Mouse (Mus musculus) retina, postnatal 1 day (tissue): Measurements from ENCODE around the gene Ccser1.

Experiments
- DNase-seq: peaks from one replicate; pipeline ENCODE4 v3.0.0-alpha.2; 2012

The Ccser1 gene

GRCm38 (mm10) chr6:61471371-61472152 lies 291.4 kb downstream of the Ccser1 start:
- DNase-seq, result peak; percentile 73

DNA sequence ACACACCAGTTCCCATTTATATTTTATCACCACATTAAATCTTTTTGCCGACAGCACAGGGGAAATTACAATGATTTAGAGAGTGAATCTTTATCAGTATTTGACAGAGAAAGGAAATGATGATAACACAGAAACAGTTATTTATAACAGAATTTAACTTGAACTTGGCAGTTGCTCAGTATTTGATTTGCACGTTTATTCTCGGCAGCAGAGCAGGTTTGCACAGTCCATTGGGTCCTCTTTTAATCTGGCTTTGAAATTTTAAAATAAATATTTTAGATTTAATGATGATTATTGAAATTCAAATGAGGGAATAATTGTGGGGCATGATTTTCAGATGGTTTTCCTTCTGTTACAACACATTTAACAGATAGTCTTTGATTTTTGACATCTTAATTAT lies 305.2 kb downstream of the Ccser1 start:
- DNase-seq, result no peak

GRCm38 (mm10) chr6:61491979-61492821 lies 312.1 kb downstream of the Ccser1 start:
- no peak for DNase-seq

- DNase-seq, result no peak
Observed at GRCm38 (mm10) chr6:61493386-61493785, 313.3 kb downstream of the Ccser1 start.

- DNase-seq, result no peak
Observed at GRCm38 (mm10) chr6:61515310-61515709, 335.2 kb downstream of the Ccser1 start.

- no peak for DNase-seq
Observed at GRCm38 (mm10) chr6:61521587-61521986, 341.5 kb downstream of the Ccser1 start.

DNA sequence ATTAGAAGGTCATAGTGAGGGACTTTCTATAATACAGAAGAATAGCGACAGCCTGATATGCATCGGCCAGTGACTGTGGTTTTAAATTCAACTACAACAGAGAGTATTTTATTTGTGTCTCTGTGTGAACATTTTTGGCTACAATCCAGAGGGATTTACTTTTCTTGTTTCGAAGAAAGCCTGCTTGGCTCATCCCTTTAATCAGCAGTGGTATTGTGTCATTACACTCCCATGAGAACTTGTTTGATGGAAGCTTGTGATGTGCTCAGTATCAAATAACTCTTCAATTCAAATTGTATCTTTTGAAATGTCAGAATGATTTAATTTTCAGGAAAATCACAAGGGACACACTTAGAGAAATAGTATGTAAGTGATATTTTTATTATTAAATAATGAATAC lies 342.0 kb downstream of the Ccser1 start:
- DNase-seq, result no peak

DNA sequence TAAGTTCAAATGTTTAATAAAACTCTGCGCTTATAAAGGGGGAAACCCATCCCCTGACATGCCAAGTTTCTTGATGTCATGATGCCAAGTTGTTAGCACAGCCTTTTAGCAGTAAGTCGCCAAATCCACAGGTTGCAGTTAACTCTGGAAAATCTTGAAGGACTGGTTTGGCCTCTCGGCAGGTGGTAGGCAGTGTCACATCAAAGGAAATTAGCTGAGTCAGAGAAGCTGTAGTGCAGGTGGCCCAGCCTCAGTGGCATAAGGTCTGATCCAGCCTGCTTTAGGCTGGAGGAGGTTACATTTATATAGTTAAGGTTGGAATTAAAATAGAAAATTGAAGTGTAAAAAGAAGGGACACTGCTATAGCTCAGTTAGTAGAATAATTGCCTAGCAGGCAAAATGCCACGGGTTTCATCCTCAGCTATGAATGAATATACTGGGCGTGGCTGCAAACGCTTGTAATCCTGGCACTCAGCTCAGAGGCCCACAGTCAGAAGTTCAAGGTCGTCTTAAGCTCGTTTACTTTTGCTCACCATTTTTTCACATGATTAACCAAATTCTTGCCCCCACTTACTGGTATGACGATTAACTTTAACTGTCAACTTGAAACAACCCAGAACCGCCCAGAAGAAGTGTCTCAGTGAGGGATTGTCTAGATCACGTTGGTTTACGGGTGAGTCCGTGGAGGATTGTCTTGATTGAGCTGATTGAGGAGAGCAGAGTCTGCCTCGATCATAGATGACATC lies 343.8 kb downstream of the Ccser1 start:
- no peak for DNase-seq

GRCm38 (mm10) chr6:61540732-61541131 lies 360.6 kb downstream of the Ccser1 start:
- peak; percentile 18 for DNase-seq

DNA sequence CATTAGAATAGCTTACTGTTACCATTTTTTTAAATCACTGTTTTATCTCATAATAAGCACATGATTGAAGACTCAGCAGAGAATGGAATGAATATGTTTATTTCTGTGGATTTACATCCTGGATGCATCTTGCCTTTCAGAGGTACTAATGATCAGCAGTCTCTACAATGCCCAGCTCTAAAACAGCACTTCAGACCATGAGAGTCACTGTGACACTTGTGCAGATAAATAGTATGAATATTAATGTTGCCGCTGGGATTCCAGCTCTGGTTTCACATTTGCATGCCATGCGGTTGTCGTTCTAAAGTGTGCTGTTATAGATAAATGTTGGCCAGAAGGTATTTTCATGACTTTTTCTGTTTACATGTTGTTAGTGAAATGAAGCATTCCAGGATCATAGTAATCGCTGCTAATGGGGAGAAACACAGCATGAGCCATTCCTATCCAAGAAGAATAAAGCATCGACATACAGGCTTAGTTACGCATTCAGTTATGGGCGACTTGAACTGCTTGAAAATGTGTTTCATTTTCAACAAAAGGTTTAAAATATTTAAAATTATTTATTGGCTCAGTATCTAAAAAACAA lies 363.4 kb downstream of the Ccser1 start:
- DNase-seq, result peak; percentile 69

GRCm38 (mm10) chr6:61567551-61567950 lies 387.4 kb downstream of the Ccser1 start:
- DNase-seq, result peak; percentile 51

DNA sequence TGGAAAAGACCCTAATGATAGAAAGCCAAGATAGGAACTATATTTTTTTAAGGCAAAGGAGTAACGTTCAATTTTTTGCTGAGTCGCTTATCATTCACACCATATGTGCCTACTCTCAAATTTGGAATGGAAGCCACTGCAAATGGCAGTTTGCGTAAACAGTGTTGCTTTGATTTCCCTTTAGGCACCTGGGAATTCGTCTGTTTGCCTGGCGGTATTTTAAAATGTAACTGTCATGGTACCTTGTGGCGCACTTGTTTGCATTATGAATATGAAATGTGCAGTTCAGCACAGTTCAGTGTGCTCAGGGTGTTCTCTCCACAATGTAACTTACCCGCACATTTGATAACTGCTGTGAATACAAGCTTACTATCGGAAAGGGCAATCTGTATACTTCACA lies 387.8 kb downstream of the Ccser1 start:
- DNase-seq, result no peak

DNA sequence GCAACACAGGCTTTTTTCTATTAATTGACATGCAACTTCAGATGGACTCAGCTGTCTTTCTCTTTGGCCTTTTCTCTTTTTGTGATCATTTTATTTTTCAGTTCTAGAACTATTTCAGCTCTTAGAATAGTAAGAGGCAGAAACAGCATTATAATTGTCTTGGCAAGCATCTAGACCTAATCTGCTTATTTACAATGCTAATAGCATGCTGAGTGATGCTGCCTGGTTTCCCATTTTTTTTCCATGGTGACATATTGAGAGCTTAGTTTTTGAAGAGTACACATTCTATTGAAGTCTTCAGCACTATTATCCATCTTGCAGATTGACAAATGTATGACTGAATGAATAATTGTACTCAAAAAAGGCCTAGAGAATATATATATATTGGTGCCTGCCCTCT lies 401.6 kb downstream of the Ccser1 start:
- DNase-seq, result no peak

DNA sequence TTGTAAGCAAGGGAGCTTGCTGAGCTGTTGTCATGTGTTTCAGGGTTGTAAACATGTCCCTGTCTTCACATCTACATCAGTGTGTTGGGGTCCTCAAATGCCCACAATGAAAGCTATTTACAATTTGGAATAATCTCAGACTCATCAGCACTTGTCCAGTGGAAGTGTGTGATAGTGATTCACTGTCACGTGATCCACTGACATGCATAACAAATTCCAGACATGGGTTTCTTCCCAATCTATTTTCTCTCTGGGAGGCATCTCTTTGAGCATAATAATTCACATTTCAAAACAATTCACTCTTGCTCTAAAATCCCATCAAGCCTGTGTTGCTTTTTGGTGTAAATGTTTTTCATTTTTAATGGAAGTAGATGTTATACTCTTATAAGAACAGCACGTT lies 408.9 kb downstream of the Ccser1 start:
- DNase-seq, result no peak

DNA sequence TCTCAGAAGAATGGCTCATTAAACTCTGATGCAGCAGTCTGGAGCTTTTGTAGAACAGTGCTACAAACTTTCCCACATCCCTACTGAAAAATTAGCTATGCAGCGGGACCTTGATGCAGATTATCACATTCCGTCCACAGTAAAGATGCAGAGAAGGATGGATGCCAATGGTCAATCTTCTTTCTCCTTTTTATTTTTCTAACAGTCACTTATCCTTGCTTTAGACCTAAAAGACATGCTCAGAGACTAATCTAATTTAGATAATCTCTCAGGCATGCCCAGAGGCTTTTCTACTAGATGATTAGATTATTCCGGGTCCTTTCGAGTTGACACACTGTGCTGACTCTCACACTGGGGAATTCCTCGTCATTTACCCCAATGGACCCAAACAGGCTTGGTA lies 421.8 kb downstream of the Ccser1 start:
- DNase-seq, result peak; percentile 6

- DNase-seq, result peak; percentile 40
Observed at GRCm38 (mm10) chr6:61614920-61615319, 434.8 kb downstream of the Ccser1 start.

GRCm38 (mm10) chr6:61621707-61622106 lies 441.6 kb downstream of the Ccser1 start:
- no peak for DNase-seq

- DNase-seq, result no peak
Observed at GRCm38 (mm10) chr6:61661414-61661813, 481.3 kb downstream of the Ccser1 start.

GRCm38 (mm10) chr6:61664572-61664971 lies 484.4 kb downstream of the Ccser1 start:
- DNase-seq, result no peak

- DNase-seq, result peak; percentile 10
Observed at GRCm38 (mm10) chr6:61687002-61687401, 506.9 kb downstream of the Ccser1 start.

DNA sequence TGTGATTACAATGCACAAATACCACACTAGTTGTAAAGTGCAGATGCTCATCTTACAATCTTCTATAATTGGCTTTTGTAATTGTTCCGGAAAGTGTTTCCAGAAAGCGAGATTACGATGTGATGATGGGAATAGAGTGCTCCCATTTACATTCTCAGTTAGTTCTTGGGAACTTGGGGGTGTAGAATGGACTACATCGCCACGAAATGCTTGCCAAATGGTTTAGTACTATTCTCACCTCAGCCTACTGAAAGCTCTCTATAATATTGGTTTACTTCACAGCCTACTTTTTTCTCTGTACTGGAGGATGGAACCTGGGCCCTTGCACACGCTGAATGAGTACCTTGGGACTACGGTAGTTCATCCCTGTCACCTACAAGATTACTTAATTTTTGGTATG lies 522.9 kb downstream of the Ccser1 start:
- DNase-seq, result no peak

DNA sequence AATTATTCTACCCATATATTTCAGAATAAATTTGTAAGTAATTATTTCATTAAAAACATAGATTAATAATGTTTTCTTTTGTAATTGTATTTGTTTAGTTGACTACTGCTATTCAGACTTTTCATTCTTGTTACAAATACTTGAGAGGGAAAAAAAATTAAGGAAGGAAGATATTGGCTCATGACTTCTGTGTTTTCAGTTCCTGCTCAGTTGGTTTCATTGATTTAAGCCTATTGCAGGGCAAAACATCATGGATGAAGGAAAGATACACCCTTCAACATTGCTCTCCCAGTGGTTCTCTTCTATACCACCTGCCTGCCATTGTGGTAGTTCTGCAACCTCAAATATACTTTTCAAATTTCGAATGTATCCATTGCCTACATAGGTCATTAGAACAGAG lies 541.1 kb downstream of the Ccser1 start:
- no peak for DNase-seq

DNA sequence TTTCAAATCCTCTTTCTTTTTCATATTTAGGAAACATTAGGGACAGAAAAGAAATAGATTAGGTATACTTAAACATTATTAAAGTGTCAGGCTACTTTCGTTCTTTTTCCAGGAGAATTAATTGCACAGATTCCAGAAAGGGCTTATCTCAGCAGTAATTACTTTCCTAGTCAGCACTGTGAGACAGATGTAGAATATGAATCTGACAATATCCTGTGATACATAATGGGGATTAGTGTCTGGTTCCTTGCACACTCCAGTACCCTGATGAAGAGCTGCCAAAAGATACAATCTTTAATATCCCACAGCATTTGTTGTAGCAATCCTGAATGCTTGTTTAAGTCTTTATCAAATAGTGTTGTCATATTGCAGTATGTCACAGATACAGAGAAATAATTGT lies 548.9 kb downstream of the Ccser1 start:
- DNase-seq, result peak; percentile 76
